Mouse (Mus musculus) kidney, postnatal 14 days (tissue): ENCODE results near the gene Slc25a54.
A peak's percentile ranks its signal among the peaks of the same experiment; 100 is the strongest.

ENCODE experiments used
- DNase-seq: peaks from one replicate; pipeline ENCODE4 v3.0.0; 2022; ENCODE audit warnings: mixed read lengths

The Slc25a54 gene

DNA sequence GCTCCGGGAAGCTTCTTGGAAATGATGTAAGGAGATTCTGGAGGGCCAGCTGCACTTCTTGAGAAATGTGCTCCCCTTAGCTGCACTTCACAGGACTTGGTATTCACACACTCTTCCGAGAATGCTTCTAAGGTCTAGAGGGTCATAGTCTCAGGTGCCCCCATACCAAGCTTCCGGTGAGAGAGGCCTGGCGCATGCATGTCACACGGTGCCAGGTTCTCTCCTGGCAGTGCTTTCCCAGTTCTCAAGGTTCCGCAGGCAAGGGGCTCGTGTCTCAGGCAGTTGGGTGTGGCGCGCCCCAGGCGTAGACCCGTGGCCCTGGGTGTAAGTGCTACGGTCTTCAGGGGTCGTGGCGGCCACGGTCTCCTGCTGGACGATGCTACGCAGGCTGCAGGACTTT lies at the start of gene Slc25a54:
Slc25a54 (plus strand) TSS at position 301 of the 400 bp plus-strand sequence.
- DNase-seq: no peak

DNA sequence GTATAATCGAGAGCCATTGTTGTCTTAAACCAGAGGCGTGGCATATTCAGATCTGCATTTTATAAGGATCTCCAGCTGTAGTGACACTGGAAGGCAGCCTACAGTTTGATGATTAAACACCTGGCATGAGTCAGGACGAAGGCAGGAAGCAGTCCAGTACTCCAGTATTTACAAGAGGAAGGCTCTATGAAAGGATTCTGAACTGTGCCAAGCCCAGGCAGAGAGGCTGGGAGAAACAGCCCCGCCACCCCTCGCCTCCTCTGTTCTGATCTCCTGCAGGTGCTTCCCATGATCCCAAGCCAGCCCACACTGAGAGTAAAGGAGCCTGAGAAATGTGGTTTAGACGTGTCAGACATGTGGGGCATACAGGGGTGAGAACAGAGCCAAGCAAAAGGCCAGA lies 49.5 kb upstream of the Slc25a54 start:
- peak; percentile 68 for DNase-seq

DNA sequence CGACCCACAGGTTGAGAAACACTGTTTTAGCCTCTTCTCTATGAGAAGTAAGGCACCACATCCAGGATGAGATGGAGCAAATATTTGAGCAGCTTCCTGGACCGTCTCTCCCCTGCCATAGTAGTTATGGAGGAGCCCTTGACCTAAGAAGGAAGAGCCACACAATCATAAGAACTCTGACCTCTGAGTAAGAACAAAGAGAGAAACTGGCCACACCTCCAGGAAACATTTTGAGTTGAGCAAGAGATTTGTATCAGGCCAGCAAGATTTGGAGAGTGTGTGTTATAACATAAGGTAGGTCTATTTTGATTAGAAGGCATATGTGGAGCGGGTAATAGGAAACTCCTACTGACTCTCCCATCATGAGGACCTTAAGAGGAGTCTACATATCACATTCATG lies 48.6 kb upstream of the Slc25a54 start:
- no peak for DNase-seq

DNA sequence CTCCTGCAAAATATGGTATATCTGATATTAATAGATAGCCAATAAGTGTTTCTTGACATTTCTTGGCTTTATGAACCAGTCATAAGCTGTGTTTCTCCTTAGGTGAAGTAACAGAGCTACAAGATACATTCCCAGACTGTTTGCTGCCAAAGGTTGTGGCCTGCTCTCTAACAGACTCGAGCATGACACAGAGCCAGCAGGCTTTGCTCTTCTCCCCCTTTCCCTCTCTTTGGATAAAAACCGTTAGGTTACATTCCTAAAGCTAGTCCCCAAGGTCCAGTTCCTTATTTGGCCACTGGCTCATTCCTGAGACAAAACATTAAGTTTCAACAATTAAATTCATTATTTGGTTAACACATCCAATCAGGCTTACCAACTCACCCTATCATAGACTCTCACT lies 48.0 kb upstream of the Slc25a54 start:
- no peak for DNase-seq

DNA sequence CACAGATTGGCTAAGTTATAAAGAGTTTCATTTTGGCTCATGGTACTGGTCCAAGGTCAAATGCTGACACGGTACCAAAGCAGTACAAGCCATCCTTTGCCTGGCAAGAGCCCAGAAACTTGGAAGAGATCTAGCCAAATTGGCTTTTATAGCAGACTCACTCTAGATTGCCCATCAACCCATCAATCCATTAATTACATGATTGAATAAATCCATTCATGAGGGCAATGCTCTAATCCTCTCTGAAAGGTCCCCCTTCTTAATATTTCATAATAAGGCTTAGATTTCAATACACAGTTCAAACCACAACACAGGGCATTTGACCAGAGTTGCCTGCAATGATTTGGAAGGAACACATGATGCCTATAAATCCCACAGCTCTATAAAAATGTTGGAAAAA lies 45.9 kb upstream of the Slc25a54 start:
- DNase-seq: no peak

DNA sequence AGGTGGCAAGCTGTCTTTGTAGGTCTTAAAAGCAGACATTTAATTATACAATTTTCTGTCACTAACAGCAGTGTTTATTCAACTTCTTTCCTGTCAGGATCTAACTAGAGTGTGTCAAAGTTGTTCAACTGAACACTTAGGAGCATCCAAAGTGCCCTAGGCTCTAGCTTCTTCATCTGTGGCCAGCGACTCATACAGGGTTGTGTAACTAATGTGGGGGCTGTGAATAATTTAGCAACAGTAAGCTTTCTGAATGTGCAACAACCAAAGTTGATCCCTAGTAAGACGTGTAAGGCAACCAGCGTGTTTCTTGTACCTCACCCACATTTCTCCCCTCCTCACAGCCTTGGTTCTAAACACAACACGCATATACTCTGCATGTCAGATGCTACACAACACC lies 39.4 kb upstream of the Slc25a54 start:
- no peak for DNase-seq

DNA sequence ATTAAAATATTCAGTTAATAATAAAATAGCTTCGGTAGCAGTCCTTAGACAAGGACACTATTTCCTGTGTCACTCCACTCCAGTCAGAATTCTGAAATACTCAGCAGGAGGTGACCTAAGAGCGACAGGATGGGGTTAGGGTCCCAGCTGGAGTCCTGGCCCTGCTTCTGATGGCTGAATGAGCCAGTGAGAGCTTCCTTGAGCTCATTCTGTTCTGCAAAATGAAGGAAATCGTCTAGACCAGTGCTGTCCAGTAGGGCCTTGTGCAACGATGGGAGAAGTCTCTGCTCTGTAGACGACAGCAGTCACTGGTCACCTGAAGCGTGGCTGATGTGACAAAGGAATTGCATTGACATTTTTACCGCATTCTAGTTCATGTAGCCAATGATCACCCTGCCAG lies 36.9 kb upstream of the Slc25a54 start:
- no peak for DNase-seq

DNA sequence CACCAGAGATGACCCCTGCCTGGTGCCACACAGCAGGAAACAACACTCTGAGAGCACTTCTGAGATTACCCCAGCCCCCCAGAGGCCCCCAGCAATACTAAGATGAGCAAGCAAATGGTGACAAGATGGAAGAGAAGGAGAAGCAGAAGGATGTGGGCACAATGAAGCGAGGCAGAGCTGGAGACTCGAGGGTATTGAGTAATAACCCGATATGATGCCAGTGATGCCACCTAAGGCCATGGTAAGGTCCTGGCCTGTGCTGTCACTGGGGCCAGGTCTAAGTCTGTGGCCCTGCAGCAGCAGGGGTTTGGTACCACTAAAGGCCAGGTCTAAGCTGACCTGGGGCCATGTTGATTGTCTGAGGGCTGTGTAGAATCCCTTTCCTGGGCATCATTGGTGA lies 33.8 kb upstream of the Slc25a54 start:
- DNase-seq: no peak

DNA sequence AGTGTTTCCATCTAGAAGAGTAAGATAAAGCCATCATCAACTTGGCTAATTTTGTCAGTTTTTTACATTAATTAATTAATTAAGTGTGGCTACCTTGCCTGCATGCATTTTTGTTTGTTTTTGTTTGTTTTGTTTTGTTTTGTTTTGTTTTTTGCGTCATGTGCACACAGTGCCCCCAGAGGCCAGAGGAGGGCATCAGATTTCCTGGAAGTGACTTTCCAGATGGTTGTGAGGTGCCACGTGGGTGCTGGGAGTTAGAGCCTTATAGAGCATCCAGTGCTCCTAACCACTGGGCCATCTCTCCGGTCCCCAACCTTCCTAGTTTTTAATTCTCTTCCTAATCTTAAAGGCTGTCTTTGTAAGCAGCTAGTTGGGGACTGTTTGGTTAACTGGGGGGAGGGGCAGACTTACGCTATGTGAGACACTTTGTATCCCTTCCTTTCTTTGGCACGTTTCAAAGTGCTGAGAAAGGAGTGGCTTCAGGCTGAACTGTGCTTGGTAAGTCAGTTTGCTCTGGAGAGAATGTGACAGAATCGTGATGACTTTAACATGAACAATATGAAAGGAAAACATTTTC lies 32.5 kb upstream of the Slc25a54 start:
- DNase-seq: no peak

DNA sequence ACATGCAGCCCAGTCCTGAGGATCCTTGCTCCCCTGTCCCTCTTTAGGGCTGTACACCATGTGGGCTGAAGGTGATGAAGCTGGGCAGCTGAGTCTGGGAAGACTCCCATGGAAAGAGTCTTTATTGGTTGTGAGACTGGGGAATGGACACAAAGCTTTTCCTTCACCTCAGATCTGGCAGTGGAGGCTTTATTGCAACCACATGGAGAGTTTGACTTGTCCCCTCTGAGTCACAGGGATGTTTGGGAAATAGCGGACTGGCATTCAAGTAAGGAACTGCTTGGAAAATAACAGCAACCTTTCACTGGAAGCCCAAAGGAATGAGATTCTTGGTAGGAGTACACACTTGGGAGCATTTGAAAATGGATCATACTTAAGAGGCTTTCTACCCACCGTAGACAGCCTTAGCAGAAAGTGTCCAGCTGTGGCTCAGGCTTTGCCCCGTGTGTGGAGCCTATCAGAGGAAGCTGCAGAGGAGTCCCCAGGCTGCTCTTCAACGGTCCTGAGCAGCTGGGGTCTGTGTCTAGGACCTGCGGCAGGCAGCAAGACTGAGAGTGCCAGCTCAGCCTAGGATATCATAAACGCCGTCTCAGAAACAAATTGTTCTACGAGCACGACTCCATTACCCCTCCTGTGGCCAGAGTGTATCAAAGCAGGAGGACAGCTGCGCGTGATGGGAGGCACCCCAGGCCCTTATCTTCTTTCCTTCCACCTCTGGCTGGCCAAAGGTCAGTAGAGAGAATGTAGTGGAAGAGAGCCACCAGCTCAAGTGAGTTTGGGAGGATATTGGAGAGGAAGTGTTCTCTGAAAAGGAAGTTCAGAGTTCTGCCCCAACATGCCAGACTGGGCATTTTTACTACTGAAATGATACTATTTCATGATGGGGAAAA lies 29.0 kb upstream of the Slc25a54 start:
- peak; percentile 23 for DNase-seq

DNA sequence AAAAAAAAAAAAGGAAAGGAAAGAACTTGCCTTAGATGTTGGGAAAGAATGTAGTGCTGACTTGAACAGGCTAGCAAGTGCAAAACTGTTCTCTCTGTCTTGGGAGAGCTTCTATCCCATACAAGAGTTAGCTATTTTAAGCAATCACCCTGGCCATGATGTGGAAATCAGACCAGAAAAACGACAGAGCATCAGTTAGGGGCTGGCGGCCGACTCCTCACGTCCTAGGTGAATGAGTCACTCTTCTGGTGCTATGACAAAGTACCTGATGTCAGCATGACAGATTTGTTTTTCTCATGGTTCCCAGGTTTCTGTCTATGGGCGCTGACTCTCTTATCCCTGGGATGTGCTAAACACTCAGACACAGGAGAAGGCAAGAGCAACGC lies 28.3 kb upstream of the Slc25a54 start:
- DNase-seq: no peak

DNA sequence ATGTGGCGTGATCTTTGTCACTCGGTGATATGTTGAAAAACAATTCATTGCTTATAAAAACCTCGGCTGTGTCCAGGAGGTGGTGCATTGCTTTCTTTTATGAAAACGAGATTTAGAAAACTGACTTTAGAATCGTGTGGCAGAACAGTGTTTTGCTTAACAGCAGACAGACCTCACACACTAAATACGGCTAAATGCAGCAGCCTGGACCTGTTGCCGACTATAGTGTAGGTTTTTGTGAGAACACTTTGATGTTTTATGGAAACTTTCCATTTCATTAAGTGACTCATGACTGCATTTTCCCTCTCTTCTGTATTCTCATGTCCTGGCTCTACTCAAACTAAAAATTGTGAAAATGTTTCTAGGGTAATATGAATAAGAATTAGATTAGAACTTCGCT lies 20.4 kb upstream of the Slc25a54 start:
- no peak for DNase-seq

DNA sequence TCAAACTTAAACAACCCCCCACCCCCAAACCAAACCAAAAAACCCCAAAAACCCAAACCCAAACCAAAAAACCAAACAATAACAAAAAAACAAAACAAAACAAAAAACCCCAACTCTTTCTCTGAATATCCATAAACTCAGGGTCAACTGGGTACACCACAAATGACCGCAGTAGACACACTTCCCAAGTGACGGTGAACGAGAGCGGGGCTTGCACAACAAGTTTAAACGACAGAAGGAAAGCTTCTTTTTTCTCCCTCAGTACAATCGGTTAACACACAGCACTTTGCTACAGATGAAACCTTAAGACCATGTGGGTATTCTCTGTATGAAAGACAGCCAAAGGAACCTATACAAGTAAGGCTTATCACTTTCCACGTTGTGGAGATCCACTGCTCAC lies 17.9 kb upstream of the Slc25a54 start:
- DNase-seq: no peak

DNA sequence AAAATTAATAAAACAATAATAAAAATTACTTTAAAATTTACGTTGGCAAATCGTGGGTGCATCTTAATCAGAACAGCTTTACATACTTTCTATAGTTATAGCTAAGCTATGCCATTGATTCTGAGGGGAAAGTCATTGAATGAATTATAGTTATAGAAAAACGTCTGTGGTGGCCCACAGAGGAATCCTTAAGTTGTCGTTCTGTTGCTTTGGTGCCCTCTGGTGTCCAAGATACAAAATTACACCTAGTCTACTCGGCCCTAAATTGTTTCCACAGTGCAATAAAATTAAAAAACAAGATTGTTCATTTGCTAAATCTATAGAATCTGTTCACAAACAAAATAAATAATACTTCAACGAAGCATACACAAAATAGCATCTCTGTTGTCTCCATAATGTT lies 17.3 kb upstream of the Slc25a54 start:
- peak; percentile 56 for DNase-seq

DNA sequence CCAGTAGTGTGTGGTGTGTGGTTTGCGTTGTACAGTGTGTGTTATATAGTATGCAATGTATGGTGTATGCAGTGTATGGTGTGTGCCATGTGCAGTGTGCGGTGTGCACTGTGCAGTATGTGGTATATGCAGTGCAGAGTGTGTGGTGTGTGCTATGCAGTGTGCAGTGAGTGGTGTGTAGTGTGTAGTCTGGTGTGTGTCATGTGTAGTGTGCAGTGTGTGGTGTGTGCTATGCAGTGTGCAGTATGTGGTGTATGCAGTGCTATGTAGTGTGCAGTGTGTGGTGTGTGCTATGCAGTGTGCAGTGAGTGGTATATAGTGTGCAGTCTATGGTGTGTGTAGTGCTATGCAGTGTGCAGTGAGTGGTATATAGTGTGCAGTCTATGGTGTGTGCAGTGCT lies 4.1 kb downstream of the Slc25a54 start:
- DNase-seq: no peak

DNA sequence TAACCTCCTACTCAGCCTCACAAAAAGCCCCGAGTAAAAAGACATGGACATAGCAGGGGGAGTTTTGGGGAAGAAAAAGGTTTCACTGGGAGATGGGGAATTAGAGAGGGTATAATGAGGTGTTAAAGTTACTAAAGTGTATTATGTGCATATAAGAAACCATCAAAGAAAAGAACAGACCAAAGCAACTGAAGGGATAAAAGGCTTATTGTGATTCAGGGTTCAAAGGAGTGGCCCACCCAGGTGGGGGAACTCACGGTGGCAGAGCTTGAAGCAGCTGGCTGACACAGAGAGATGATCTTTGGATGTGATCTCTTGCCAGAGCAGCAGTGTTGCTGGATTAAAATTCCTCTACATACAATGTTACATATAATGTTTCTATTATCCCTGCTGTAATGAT lies 8.2 kb downstream of the Slc25a54 start:
- no peak for DNase-seq

DNA sequence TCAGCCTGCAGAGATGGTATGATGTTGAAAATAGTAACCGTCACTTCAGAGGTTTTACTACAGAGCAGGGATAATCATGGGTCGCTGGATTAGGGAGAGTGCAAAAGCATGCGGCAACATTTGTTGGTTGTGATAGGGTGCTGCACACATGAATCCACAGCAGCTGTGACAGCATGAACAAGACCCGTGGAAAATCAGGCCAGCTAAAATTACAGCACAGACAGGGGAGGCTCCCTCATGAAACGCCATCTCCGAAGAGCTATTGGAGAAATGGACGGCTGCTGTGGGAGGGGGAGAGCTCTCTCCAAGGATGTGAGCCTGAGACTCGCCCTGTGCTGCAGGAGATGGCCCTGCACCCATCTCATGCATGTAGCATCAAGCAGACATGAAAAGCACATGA lies 24.4 kb downstream of the Slc25a54 start:
- DNase-seq: no peak

DNA sequence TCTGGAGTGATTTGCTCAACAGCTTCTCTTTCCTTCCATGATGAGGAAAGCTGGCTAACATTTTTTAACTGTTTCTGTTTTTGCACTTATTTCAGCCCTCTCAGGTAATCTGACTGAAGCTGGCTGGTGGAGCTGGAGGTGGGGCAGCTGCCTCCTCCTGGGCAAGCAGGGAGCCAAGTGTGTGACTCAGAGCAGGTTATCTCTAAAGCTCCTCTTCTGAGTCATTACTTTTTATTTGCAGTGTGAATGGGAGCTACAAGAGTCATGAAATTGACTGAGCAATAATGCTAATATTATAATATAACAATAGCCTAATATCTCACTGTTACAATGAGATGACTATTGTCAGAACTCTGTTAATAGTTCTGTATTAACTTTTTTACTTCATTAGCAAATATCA lies 36.9 kb downstream of the Slc25a54 start:
- DNase-seq: no peak

DNA sequence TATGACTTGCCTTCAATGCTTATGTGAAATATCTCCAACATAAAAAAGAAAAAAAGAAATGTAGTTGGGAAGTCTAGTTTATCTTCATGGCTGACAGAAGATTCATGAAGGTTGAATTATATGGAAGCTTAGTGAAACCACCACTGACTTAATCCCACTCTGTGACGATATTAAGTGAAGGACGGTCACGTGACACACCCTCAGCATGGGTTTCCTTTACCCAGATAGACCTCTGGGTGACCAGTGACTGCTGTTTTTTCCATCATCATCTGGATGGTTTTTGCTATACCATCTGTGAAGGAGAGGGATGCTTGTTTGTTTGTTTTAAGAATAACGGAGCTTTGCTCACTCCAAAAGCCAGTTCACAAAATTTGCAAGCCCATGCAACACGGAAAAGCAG lies 39.3 kb downstream of the Slc25a54 start:
- no peak for DNase-seq

DNA sequence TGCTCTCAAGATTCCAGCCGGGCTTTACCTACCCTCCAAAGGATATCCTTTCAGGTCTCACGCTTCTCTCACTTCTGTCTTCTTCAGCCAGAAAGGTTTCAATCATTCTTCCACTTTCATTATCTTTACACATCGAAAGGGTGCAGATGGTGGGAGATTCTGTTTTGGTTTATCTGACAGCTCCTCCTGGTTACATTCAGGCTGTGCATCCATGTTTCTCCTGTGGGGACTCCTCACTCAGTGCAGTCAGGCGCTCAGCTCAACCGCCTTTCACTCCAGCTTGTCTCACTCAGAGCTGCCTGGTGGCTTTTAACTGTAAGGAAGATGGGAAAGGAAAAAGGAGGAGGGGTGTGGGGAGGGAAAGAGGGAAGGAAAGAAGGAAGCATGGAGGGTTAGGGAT lies 39.7 kb downstream of the Slc25a54 start:
- DNase-seq: no peak

DNA sequence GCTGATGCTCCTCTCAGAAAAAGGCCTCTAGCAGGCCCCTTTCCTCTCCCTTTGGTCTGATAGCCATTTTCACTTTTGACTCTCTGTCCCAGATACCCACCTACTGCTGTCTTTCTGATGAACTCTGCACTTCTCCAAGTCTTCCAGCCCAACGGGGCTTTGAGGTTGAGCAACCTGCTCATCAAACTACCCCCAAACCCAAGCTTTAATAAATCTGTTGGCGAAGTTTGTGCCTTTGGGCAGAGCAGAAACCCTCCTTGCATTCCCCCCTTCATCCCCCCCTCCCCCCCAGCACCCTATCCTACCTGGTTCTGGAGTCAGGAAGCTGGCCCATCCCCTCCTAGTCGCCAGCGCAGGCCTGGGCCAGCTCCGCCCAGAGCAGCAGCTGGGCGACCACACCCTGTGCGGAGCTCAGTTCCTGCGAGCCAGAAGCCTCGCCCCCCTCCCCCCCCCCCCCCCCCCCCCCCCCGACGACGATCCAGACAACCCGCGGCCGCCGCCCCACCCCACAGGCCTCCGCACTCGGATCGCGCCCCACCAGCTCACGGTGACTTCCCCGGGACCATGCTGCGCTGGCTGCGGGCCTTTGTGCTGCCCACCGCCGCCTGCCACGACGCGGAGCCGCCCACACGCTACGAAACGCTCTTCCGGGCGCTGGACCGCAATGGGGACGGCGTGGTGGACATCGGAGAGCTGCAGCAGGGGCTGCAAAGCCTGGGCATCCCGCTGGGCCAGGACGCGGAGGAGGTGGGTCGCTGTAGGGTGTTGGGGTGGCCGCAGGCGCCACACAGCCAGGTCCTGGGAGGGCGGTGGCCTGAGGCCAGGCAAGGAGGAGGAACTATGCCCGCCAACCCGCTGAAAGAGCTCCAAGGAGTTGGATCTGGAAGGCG lies 42.6 kb downstream of the Slc25a54 start, which contains the start of gene Slc25a24:
Slc25a24 (plus strand) TSS at position 509 of the 890 bp plus-strand sequence.
- DNase-seq: peak; percentile 58

DNA sequence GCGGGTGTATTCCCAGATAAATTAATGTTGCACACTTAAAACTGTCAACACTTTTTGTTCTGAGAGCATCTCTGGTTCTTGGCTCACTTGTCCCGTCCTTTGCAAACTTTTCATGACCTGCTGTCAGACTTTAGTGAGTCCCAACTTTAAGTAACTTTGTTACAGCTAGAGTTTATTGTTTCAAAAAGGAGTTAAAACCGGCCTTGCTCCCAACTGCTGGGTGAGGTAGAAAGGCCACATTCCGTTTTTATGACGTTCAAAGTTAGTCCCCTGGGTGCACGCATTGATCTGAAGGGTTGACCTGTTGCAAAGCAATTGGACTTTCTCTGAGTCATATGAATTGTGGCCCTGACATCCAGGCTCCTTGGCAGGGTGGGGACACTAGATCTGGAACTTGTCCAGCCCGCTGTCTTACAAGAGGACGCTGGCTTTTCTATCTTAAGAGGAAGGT lies 43.3 kb downstream of the Slc25a54 start:
- DNase-seq: peak; percentile 55

DNA sequence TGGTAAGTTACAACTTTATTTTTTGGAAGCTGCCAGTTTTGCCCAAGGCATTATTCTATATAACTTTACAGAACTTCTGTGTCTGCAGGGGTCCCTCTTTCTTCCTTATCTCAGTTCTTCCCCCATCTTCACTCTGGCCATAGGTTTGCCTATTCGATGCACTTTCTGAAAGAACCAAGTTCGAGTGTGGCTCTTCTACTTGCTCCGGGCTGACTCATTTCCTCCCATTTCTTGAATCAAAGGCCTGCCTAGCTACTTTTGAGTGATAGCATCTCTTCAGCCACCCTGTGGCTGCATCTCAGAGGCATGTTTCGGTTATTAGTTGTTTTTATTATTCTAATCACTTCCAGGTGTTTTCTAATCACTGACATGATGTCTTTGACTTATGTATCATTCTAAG lies 43.8 kb downstream of the Slc25a54 start:
- no peak for DNase-seq
